Mouse (Mus musculus): ENCODE measurements around the gene Mpzl3. TPM values are rescaled to one million over a fixed set of nuclear protein-coding genes. Genes with fewer than 3 reads are reported as not detected.

Gene Mpzl3
- polyA plus RNA-seq, 1 experiment from 2014 or later, result 1.0 TPM

GRCm38 (mm10) chr9:45050301-45050700 is 4.7 kb upstream of the Mpzl3 start:
- peaks cover 5% of the 10 kb centered on the region; the same call in 1 of the 2 replicates for H3K4me1 ChIP-seq (ENCODE audit: control insufficient read depth, insufficient read depth, low read length)
- no peak overlapping the region for H3K27ac ChIP-seq (replicated peaks; ENCODE audit: low read depth, low read length)
- no peaks in the 10 kb centered on the region for H3K36me3 ChIP-seq (ENCODE audit: control insufficient read depth, insufficient read depth, low read length)
- H3K9ac ChIP-seq (replicated peaks; ENCODE audit: low read length), result no peak overlapping the region
- peaks cover 8% of the 10 kb centered on the region; the same call in 1 of the 2 replicates for H3K27me3 ChIP-seq (ENCODE audit: control insufficient read depth, insufficient read depth, low read length)
- H3K4me2 ChIP-seq (ENCODE audit: low read length), result no peak overlapping the region
- no peak for ATAC-seq (ENCODE audit: low FRiP score, low TSS enrichment)
- WGBS, result 85% methylated on average over 2 of the region's 2 CpGs
- no peaks in the 10 kb centered on the region for H3K9me3 ChIP-seq (ENCODE audit: control insufficient read depth, low read length)
- no peak for DNase-seq
- H3K4me3 ChIP-seq (replicated peaks; ENCODE audit: low read depth, low read length), result no peak overlapping the region

GRCm38 (mm10) chr9:45058304-45058940 is 3.4 kb downstream of the Mpzl3 start:
- Histone ChIP-seq H3K27me3 (ENCODE audit: control insufficient read depth, insufficient read depth, low read length) (peaks cover 8% of the 10 kb centered on the region; the same call in 1 of the 2 replicates), H3K4me3 (replicated peaks; ENCODE audit: low read depth, low read length) (no peak overlapping the region), H3K4me2 (ENCODE audit: low read length) (no peak overlapping the region), H3K9ac (replicated peaks; ENCODE audit: low read length) (no peak overlapping the region), H3K27ac (replicated peaks; ENCODE audit: low read depth, low read length) (no peak overlapping the region), H3K36me3 (ENCODE audit: control insufficient read depth, insufficient read depth, low read length) (no peaks in the 10 kb centered on the region), H3K9me3 (ENCODE audit: control insufficient read depth, low read length) (no peaks in the 10 kb centered on the region), H3K4me1 (ENCODE audit: control insufficient read depth, insufficient read depth, low read length) (peaks cover 5% of the 10 kb centered on the region; the same call in 1 of the 2 replicates)
- DNase-seq (no peak), ATAC-seq (ENCODE audit: low FRiP score, low TSS enrichment) (no peak)
- 55% methylated on average over 5 of the region's 5 CpGs for WGBS

- WGBS, result 48% methylated on average over 7 of the region's 7 CpGs
- DNase-seq, result no peak
Measured at GRCm38 (mm10) chr9:45060151-45060550, 5.2 kb downstream of the Mpzl3 start.

GRCm38 (mm10) chr9:45062677-45063076 is 7.7 kb downstream of the Mpzl3 start:
- ATAC-seq (ENCODE audit: low FRiP score, low TSS enrichment), result no peak
- 87% methylated on average over 3 of the region's 3 CpGs for WGBS

More at GRCm38 (mm10) chr9:45060151-45060550, 5.2 kb downstream of the Mpzl3 start:
- Histone ChIP-seq H3K27me3 (ENCODE audit: control insufficient read depth, insufficient read depth, low read length) (peaks cover 5% of the 10 kb centered on the region; the same call in 1 of the 2 replicates), H3K4me1 (ENCODE audit: control insufficient read depth, insufficient read depth, low read length) (no peaks in the 10 kb centered on the region), H3K27ac (replicated peaks; ENCODE audit: low read depth, low read length) (no peak overlapping the region), H3K9ac (replicated peaks; ENCODE audit: low read length) (no peak overlapping the region), H3K9me3 (ENCODE audit: control insufficient read depth, low read length) (no peaks in the 10 kb centered on the region), H3K36me3 (ENCODE audit: control insufficient read depth, insufficient read depth, low read length) (no peaks in the 10 kb centered on the region), H3K4me2 (ENCODE audit: low read length) (no peak overlapping the region), H3K4me3 (replicated peaks; ENCODE audit: low read depth, low read length) (no peak overlapping the region)
- no peak for ATAC-seq (ENCODE audit: low FRiP score, low TSS enrichment)

GRCm38 (mm10) chr9:45064421-45064820 is 9.4 kb downstream of the Mpzl3 start:
- Histone ChIP-seq H3K27ac (replicated peaks; ENCODE audit: low read depth, low read length) (no peak overlapping the region), H3K36me3 (ENCODE audit: control insufficient read depth, insufficient read depth, low read length) (no peaks in the 10 kb centered on the region), H3K4me1 (ENCODE audit: control insufficient read depth, insufficient read depth, low read length) (no peaks in the 10 kb centered on the region), H3K9me3 (ENCODE audit: control insufficient read depth, low read length) (no peaks in the 10 kb centered on the region), H3K4me2 (ENCODE audit: low read length) (no peak overlapping the region), H3K9ac (replicated peaks; ENCODE audit: low read length) (no peak overlapping the region), H3K27me3 (ENCODE audit: control insufficient read depth, insufficient read depth, low read length) (peaks cover 5% of the 10 kb centered on the region; the same call in 1 of the 2 replicates), H3K4me3 (replicated peaks; ENCODE audit: low read depth, low read length) (no peak overlapping the region)
- whole genome bisulfite sequencing, result 89% methylated on average over 6 of the region's 6 CpGs
- ATAC-seq (ENCODE audit: low FRiP score, low TSS enrichment) (no peak), DNase-seq (no peak)

More at GRCm38 (mm10) chr9:45062677-45063076, 7.7 kb downstream of the Mpzl3 start:
- no peak overlapping the region for H3K4me3 ChIP-seq (replicated peaks; ENCODE audit: low read depth, low read length)
- no peaks in the 10 kb centered on the region for H3K9me3 ChIP-seq (ENCODE audit: control insufficient read depth, low read length)
- H3K4me2 ChIP-seq (ENCODE audit: low read length), result no peak overlapping the region
- H3K27ac ChIP-seq (replicated peaks; ENCODE audit: low read depth, low read length), result no peak overlapping the region
- H3K9ac ChIP-seq (replicated peaks; ENCODE audit: low read length), result no peak overlapping the region
- no peak for DNase-seq
- no peaks in the 10 kb centered on the region for H3K4me1 ChIP-seq (ENCODE audit: control insufficient read depth, insufficient read depth, low read length)
- peaks cover 5% of the 10 kb centered on the region; the same call in 1 of the 2 replicates for H3K27me3 ChIP-seq (ENCODE audit: control insufficient read depth, insufficient read depth, low read length)
- H3K36me3 ChIP-seq (ENCODE audit: control insufficient read depth, insufficient read depth, low read length), result no peaks in the 10 kb centered on the region

GRCm38 (mm10) chr9:45066735-45067134 is 11.7 kb downstream of the Mpzl3 start:
- WGBS, result 87% methylated on average over 4 of the region's 4 CpGs
- H3K27me3 ChIP-seq (ENCODE audit: control insufficient read depth, insufficient read depth, low read length), result no peaks in the 10 kb centered on the region
- no peaks in the 10 kb centered on the region for H3K4me1 ChIP-seq (ENCODE audit: control insufficient read depth, insufficient read depth, low read length)
- DNase-seq (no peak), ATAC-seq (ENCODE audit: low FRiP score, low TSS enrichment) (no peak)
- no peak overlapping the region for H3K9ac ChIP-seq (replicated peaks; ENCODE audit: low read length)
- H3K4me2 ChIP-seq (ENCODE audit: low read length), result no peak overlapping the region
- no peak overlapping the region for H3K4me3 ChIP-seq (replicated peaks; ENCODE audit: low read depth, low read length)
- no peaks in the 10 kb centered on the region for H3K36me3 ChIP-seq (ENCODE audit: control insufficient read depth, insufficient read depth, low read length)
- H3K9me3 ChIP-seq (ENCODE audit: control insufficient read depth, low read length), result no peaks in the 10 kb centered on the region
- no peak overlapping the region for H3K27ac ChIP-seq (replicated peaks; ENCODE audit: low read depth, low read length)

- Histone ChIP-seq H3K4me1 (ENCODE audit: control insufficient read depth, insufficient read depth, low read length) (no peaks in the 10 kb centered on the region), H3K36me3 (ENCODE audit: control insufficient read depth, insufficient read depth, low read length) (no peaks in the 10 kb centered on the region), H3K4me2 (ENCODE audit: low read length) (no peak overlapping the region), H3K9me3 (ENCODE audit: control insufficient read depth, low read length) (no peaks in the 10 kb centered on the region), H3K9ac (replicated peaks; ENCODE audit: low read length) (no peak overlapping the region), H3K4me3 (replicated peaks; ENCODE audit: low read depth, low read length) (no peak overlapping the region), H3K27me3 (ENCODE audit: control insufficient read depth, insufficient read depth, low read length) (no peaks in the 10 kb centered on the region), H3K27ac (replicated peaks; ENCODE audit: low read depth, low read length) (no peak overlapping the region)
- 58% methylated on average over 3 of the region's 3 CpGs for WGBS
- no peak for ATAC-seq (ENCODE audit: low FRiP score, low TSS enrichment)
- DNase-seq, result no peak
Measured at GRCm38 (mm10) chr9:45071800-45072199, 16.8 kb downstream of the Mpzl3 start.

GRCm38 (mm10) chr9:45077859-45078258 is 22.9 kb downstream of the Mpzl3 start:
- Histone ChIP-seq H3K27me3 (ENCODE audit: control insufficient read depth, insufficient read depth, low read length) (no peaks in the 10 kb centered on the region), H3K27ac (replicated peaks; ENCODE audit: low read depth, low read length) (no peak overlapping the region), H3K9ac (replicated peaks; ENCODE audit: low read length) (no peak overlapping the region), H3K9me3 (ENCODE audit: control insufficient read depth, low read length) (no peaks in the 10 kb centered on the region), H3K4me3 (replicated peaks; ENCODE audit: low read depth, low read length) (no peak overlapping the region), H3K4me2 (ENCODE audit: low read length) (no peak overlapping the region), H3K4me1 (ENCODE audit: control insufficient read depth, insufficient read depth, low read length) (no peaks in the 10 kb centered on the region), H3K36me3 (ENCODE audit: control insufficient read depth, insufficient read depth, low read length) (no peaks in the 10 kb centered on the region)
- 67% methylated on average over 3 of the region's 3 CpGs for WGBS
- no peak for DNase-seq
- ATAC-seq (ENCODE audit: low FRiP score, low TSS enrichment), result no peak

- WGBS, result 91% methylated on average over 5 of the region's 5 CpGs
- ATAC-seq (ENCODE audit: low FRiP score, low TSS enrichment), result no peak
- no peak within 1 kb of the TSS for H3K4me2 ChIP-seq (ENCODE audit: low read length)
Measured at GRCm38 (mm10) chr9:45079011-45079410, 24.0 kb downstream of the Mpzl3 start, which contains the start of gene Jaml. TSS of gene Jaml (plus strand) at chr9:45079183.

More at GRCm38 (mm10) chr9:45079011-45079410, 24.0 kb downstream of the Mpzl3 start, which contains the start of gene Jaml:
- no peaks in the 10 kb centered on the region for H3K9me3 ChIP-seq (ENCODE audit: control insufficient read depth, low read length)
- H3K9ac ChIP-seq (replicated peaks; ENCODE audit: low read length), result no peak within 1 kb of the TSS
- no peak within 1 kb of the TSS for H3K4me3 ChIP-seq (replicated peaks; ENCODE audit: low read depth, low read length)
- no peaks in the 10 kb centered on the region for H3K36me3 ChIP-seq (ENCODE audit: control insufficient read depth, insufficient read depth, low read length)
- no peaks in the 10 kb centered on the region for H3K27me3 ChIP-seq (ENCODE audit: control insufficient read depth, insufficient read depth, low read length)
- H3K27ac ChIP-seq (replicated peaks; ENCODE audit: low read depth, low read length), result no peak within 1 kb of the TSS
- no peak for DNase-seq
- H3K4me1 ChIP-seq (ENCODE audit: control insufficient read depth, insufficient read depth, low read length), result no peaks in the 10 kb centered on the region
